Mouse (Mus musculus): ENCODE measurements around the gene Abca3. TPM values are rescaled to one million over a fixed set of nuclear protein-coding genes. Genes with fewer than 3 reads are reported as not detected.

Abca3 gene
- polyA plus RNA-seq, 1 experiment from 2014 or later, result 9.4 TPM

DNA sequence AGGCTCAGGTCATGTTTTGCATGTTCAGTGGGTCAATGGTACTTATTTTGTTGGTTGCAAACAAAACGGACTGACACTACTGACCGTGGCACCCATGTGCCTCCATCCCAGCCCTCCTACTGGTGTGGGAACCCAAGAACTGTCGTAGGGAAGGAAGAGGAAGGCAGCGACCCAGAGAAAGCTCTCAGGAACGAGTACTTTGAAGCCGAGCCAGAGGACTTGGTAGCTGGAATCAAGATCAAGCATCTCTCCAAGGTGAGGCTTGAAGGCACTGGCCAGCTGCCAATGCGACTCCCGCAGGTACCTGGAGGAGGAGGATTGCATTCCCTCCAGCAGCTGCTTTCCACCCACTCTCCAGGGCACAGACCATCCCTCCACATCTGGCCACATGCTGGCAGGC is 32.0 kb downstream of the Abca3 start:
- H3K4me1 ChIP-seq (replicated peaks), result no peaks in the 10 kb centered on the region
- ATAC-seq (ENCODE audit: insufficient number of reproducible peaks, low FRiP score), result no peak
- H3K9ac ChIP-seq, result no peak overlapping the region
- no peak overlapping the region for H3K4me3 ChIP-seq
- no peaks in the 10 kb centered on the region for H3K9me3 ChIP-seq (replicated peaks)
- WGBS, result 79% methylated on average over 8 of the region's 8 CpGs
- H3K4me2 ChIP-seq, result no peak overlapping the region
- H3K27me3 ChIP-seq (replicated peaks), result no peaks in the 10 kb centered on the region; the same call in 1 of the 2 replicates
- peaks cover 36% of the 10 kb centered on the region for H3K36me3 ChIP-seq
- no peak overlapping the region for H3K27ac ChIP-seq (ENCODE audit: poor library complexity, severe bottlenecking)

DNA sequence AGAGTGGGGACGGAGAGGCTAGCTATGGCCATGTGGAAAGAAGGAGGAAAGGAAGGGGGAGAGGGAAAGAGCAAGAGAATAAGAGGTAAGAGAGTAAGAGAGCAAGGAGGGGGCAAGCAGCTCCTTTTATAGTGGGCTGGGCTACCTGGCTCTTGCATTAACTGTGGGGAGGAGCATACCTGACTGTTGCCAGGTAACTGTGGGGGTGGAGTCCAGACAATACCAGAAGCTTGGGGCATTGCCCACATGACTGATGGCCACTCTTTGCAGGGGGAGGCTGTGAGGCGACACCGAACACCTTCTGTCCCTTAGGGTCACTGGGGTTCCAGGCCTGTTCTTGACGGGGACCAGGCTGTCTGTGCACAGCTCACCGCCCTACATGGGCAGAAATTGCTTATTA is 37.0 kb downstream of the Abca3 start:
- ATAC-seq (ENCODE audit: insufficient number of reproducible peaks, low FRiP score), result no peak
- no peak overlapping the region for H3K4me3 ChIP-seq
- H3K36me3 ChIP-seq, result peaks cover 37% of the 10 kb centered on the region
- no peaks in the 10 kb centered on the region; the same call in 1 of the 2 replicates for H3K27me3 ChIP-seq (replicated peaks)
- 81% methylated on average over 5 of the region's 5 CpGs for WGBS
- H3K27ac ChIP-seq (ENCODE audit: poor library complexity, severe bottlenecking), result no peak overlapping the region
- no peak overlapping the region for H3K9ac ChIP-seq
- H3K9me3 ChIP-seq (replicated peaks), result no peaks in the 10 kb centered on the region
- no peaks in the 10 kb centered on the region for H3K4me1 ChIP-seq (replicated peaks)
- no peak overlapping the region for H3K4me2 ChIP-seq

DNA sequence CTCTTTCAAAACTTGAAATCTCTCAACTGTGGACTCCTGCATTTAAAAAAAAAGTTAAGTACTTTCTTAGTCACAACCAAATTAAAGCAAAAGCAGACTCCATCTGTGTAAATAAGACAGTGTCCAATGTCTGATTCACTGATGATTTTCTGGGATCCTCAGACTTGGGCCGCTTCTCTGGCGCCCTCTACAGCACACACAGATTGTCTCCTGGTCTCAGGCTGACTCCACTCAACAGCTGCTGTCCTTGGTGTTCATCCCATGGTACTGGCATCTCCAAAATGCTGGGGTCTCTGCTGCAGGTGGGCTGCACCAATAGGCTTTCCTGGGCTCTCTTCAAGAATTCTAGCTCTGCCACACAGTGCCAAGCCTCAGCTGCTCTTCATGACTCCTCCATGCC is 38.1 kb downstream of the Abca3 start:
- H3K9ac ChIP-seq, result no peak overlapping the region
- WGBS, result 2% methylated on average over 2 of the region's 2 CpGs
- no peaks in the 10 kb centered on the region for H3K9me3 ChIP-seq (replicated peaks)
- peaks cover 32% of the 10 kb centered on the region for H3K36me3 ChIP-seq
- H3K4me2 ChIP-seq, result no peak overlapping the region
- H3K4me3 ChIP-seq, result no peak overlapping the region
- H3K4me1 ChIP-seq (replicated peaks), result no peaks in the 10 kb centered on the region
- ATAC-seq (ENCODE audit: insufficient number of reproducible peaks, low FRiP score), result no peak
- H3K27ac ChIP-seq (ENCODE audit: poor library complexity, severe bottlenecking), result no peak overlapping the region
- H3K27me3 ChIP-seq (replicated peaks), result no peaks in the 10 kb centered on the region; the same call in 1 of the 2 replicates

DNA sequence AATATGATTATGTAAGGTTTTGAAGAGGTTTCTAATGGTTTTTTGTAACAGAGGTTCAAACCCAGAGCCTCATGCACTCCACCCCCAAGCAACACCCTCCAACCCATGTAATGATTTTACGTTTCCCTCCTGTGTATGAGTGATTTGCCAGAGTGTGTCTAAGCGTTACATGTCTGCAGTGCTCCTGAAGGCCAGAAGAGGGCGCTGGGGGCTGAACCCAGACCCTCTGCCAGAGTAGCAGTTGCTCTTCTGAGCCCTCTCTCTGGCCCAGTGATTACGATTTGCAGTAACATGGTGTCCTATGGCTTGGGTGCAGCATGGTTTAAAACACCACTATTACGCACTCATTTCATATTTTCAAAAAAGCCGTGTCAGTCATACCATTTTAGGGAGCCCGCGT is 39.4 kb downstream of the Abca3 start:
- no peaks in the 10 kb centered on the region for H3K9me3 ChIP-seq (replicated peaks)
- WGBS, result 68% methylated on average over 8 of the region's 8 CpGs
- no peak overlapping the region for H3K9ac ChIP-seq
- H3K27ac ChIP-seq (ENCODE audit: poor library complexity, severe bottlenecking), result no peak overlapping the region
- H3K4me1 ChIP-seq (replicated peaks), result no peaks in the 10 kb centered on the region
- peaks cover 27% of the 10 kb centered on the region for H3K36me3 ChIP-seq
- no peak for ATAC-seq (ENCODE audit: insufficient number of reproducible peaks, low FRiP score)
- H3K4me2 ChIP-seq, result no peak overlapping the region
- H3K4me3 ChIP-seq, result no peak overlapping the region
- H3K27me3 ChIP-seq (replicated peaks), result no peaks in the 10 kb centered on the region; the same call in 1 of the 2 replicates

DNA sequence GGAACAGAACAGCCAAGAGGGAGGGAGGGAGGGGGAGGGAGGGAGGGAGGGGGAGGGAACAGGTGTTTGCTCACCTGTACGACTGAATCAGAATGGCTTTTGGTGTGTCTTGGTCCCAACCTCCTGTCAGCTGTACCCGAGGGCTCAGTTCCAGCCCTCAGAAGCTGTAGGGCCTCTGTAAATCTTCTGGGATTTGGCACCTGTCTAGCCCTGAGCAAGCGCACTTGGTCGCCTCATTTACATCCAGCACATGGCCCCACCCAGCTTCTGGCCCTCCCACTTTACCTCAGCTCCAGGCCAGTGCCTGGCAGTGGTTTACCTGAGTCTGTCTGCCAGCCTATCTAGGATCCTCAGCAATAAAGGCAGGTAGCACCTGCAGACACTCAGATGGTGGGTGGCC is 41.8 kb downstream of the Abca3 start:
- no peak overlapping the region for H3K9ac ChIP-seq
- H3K9me3 ChIP-seq (replicated peaks), result no peaks in the 10 kb centered on the region
- no peak for ATAC-seq (ENCODE audit: insufficient number of reproducible peaks, low FRiP score)
- no peaks in the 10 kb centered on the region for H3K27me3 ChIP-seq (replicated peaks)
- WGBS, result 43% methylated on average over 4 of the region's 4 CpGs
- no peak overlapping the region for H3K4me3 ChIP-seq
- peaks cover 14% of the 10 kb centered on the region for H3K36me3 ChIP-seq
- no peaks in the 10 kb centered on the region for H3K4me1 ChIP-seq (replicated peaks)
- H3K27ac ChIP-seq (ENCODE audit: poor library complexity, severe bottlenecking), result no peak overlapping the region
- no peak overlapping the region for H3K4me2 ChIP-seq

DNA sequence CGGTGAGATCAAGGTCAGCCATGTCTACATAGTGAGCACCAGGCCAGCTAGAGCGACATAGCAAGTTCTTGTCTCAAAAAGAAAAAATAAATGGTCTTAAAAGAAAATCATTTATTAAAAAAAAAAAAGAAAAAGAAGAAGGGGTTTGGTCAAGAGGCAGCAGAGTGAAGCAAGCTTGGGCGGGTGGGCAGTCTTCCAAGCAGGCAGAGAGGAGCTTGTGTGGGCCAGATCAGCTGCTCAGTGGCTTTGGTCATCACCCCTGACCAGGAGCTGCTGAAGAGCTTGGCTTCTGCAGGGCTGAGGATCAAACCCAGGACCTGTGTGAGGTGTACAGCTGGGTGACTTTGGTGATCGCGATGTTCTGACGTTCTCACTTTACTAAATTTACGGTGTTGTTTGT is 42.7 kb downstream of the Abca3 start:
- no peaks in the 10 kb centered on the region for H3K27me3 ChIP-seq (replicated peaks)
- no peak overlapping the region for H3K4me3 ChIP-seq
- no peaks in the 10 kb centered on the region for H3K4me1 ChIP-seq (replicated peaks)
- H3K9ac ChIP-seq, result no peak overlapping the region
- peaks cover 12% of the 10 kb centered on the region for H3K36me3 ChIP-seq
- no peak for ATAC-seq (ENCODE audit: insufficient number of reproducible peaks, low FRiP score)
- H3K4me2 ChIP-seq, result no peak overlapping the region
- WGBS, result 86% methylated on average over 7 of the region's 7 CpGs
- H3K27ac ChIP-seq (ENCODE audit: poor library complexity, severe bottlenecking), result no peak overlapping the region
- H3K9me3 ChIP-seq (replicated peaks), result no peaks in the 10 kb centered on the region

DNA sequence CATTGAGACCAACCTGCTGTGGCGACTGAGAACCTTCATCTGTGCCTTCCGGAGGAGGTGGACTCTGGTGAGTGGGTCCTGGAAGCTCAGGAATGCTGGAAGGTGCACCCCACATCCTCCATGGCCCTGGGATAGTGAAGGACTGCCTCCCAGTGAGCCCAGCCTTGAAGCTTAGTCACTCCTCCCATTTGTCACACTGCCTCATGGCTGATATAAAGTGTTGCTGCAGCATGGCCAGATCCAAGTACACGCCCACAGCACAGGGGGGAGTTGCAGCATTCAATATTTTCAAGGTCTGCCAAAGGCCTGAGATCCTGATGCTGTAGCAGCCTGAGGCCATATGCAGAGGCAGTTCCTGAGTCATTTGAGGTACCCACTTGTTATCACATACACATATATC is 50.6 kb downstream of the Abca3 start:
- Histone ChIP-seq H3K4me3 (no peak overlapping the region), H3K27ac (ENCODE audit: poor library complexity, severe bottlenecking) (no peak overlapping the region), H3K27me3 (replicated peaks) (no peaks in the 10 kb centered on the region), H3K9me3 (replicated peaks) (no peaks in the 10 kb centered on the region), H3K36me3 (peaks cover 48% of the 10 kb centered on the region), H3K9ac (no peak overlapping the region), H3K4me1 (replicated peaks) (no peaks in the 10 kb centered on the region), H3K4me2 (no peak overlapping the region)
- WGBS, result 79% methylated on average over 3 of the region's 3 CpGs
- no peak for ATAC-seq (ENCODE audit: insufficient number of reproducible peaks, low FRiP score)

DNA sequence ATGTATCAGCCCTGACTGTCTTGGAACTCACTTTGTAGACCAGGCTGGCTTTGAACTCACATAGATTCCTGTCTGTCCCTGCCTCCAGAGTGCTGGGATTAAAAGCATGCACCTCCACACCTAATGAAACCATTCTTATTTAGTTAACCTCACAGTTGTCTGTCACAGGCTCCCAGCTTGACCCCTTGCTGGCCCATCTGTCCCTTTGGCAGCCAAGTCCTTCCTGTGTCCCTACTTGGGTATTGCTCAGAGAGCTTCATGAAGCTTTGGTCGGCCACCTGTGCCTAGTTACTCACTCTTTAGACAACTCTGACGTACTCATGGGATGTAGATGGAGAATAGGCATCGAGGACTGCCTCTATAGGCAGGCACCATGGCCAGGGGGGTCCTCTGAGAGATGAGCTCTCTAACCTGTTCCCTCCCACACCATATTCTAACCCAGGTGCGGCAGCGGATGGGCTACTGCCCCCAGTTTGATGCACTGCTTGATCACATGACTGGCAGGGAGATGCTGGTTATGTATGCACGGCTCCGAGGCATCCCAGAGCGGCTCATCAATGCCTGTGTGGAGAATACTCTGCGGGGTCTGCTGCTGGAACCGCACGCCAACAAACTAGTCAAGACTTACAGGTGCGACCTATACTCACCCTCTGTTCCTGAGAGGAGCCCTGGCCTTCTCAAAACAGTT is 55.5 kb downstream of the Abca3 start:
- Histone ChIP-seq H3K4me1 (replicated peaks) (no peaks in the 10 kb centered on the region), H3K9me3 (replicated peaks) (no peaks in the 10 kb centered on the region), H3K9ac (no peak overlapping the region), H3K27ac (ENCODE audit: poor library complexity, severe bottlenecking) (no peak overlapping the region), H3K27me3 (replicated peaks) (no peaks in the 10 kb centered on the region), H3K4me2 (no peak overlapping the region), H3K36me3 (peaks cover 71% of the 10 kb centered on the region), H3K4me3 (no peak overlapping the region)
- ATAC-seq (ENCODE audit: insufficient number of reproducible peaks, low FRiP score), result no peak
- WGBS, result 85% methylated on average over 12 of the region's 12 CpGs

DNA sequence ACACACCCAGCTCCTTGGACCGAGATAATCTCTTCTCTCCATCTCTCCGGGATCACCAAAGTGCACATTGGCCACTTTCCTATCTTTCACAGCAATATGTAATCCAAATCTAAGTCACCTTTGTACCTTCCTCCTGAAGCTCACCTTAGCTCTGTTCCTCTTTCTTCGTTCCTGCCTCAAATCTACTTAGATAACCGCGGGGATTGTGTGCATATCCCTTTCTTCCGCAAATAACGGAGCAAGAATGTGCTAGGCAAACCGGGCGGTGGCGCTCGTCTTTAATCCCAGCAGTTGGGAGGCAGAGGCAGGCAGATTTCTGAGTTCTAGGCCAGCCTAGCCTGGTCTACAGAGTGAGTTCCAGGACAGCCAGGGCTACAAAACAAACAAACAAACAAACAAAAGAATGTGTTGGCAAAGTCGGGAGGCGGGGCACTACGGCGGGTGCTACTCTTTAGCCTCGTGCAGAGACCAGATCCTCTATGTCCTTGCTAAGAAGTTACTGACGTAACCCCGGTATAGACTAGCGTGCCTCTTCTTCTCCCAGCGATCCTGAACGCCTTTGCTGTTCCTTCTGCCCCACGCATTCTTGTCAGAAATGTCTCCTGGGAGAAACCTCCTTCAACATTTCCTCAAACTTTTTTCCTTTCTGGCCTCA is 61.9 kb downstream of the Abca3 start:
- H3K9me3 ChIP-seq (replicated peaks), result no peaks in the 10 kb centered on the region
- 26% methylated on average over 22 of the region's 22 CpGs for WGBS
- H3K36me3 ChIP-seq, result peaks cover 52% of the 10 kb centered on the region
- H3K9ac ChIP-seq, result peak overlapping the region; percentile 69
- H3K27ac ChIP-seq (ENCODE audit: poor library complexity, severe bottlenecking), result peak overlapping the region; percentile 92
- peak overlapping the region; percentile 99 for H3K4me2 ChIP-seq
- peaks cover 39% of the 10 kb centered on the region for H3K4me1 ChIP-seq (replicated peaks)
- ATAC-seq (ENCODE audit: insufficient number of reproducible peaks, low FRiP score), result peak; percentile 40
- H3K4me3 ChIP-seq, result peak overlapping the region; percentile 98
- no peaks in the 10 kb centered on the region for H3K27me3 ChIP-seq (replicated peaks)

DNA sequence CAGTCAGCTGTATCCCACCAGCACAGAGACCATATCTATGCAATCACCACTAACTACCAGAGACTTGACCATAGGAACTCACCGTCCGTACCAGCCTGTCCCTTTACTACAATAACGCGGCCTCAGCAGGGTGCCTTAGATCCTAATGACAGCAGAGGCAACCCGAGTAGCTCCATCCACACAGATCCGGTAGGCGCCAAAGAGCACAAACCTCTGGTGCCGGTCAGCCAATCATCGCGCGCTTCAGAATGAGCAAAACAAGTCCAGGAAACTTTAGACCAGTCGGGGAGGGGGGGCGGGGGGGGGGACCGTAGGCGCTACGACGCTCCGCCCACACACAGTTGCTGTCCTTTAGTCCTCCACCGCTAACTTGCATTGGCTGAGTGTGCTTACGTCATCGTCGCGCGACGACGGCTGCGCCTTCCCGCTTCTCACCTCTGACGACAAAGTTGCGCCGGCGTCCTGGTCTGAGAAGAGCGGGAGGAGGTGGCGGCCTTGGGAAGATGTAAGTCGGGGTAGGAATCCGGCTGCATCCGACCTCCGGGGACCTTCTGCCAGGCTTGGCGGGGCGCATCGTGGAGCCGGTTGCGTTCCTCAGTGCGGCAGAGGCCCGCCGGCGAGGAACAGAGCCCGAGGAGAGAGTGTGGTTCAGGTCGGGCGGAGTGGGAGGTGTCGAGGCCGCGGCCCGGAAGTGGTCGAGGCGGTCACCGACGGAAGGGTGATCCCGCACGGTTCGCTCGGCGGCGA is 62.7 kb downstream of the Abca3 start, which contains the start of gene Rnps1:
Gene Rnps1, plus strand, starts transcription at position 336 of the 747 bp plus-strand sequence.
- H3K4me3 ChIP-seq, result peak within 1 kb of the TSS; percentile 98
- H3K27ac ChIP-seq (ENCODE audit: poor library complexity, severe bottlenecking), result peak within 1 kb of the TSS; percentile 96
- peaks cover 52% of the 10 kb centered on the region for H3K36me3 ChIP-seq
- peak within 1 kb of the TSS; percentile 99 for H3K4me2 ChIP-seq
- no peaks in the 10 kb centered on the region for H3K9me3 ChIP-seq (replicated peaks)
- H3K27me3 ChIP-seq (replicated peaks), result no peaks in the 10 kb centered on the region
- H3K9ac ChIP-seq, result peak within 1 kb of the TSS; percentile 94
- peaks cover 39% of the 10 kb centered on the region for H3K4me1 ChIP-seq (replicated peaks)
- WGBS, result under 1% methylated on average over 64 of the region's 64 CpGs
- ATAC-seq (ENCODE audit: insufficient number of reproducible peaks, low FRiP score), result peak; percentile 94

DNA sequence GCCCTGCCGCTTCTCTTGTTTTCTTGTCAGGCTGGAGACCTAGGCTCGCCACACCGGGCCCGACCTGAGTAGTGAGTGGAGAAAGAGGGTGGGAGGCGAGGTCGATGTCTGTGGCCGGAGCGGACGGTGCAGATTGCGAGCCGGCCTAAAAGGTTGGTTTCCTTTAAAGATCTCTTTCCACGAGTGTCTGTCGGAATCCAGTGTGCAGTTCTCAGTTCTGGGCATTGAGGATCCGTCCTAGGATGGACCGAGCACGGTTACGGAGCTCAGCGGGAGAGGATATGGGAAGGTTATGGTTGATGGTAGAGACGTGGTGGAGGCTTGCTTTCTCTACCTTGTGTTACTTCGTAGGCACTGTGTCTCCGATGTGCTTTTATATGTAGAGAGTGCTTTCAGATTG is 63.3 kb downstream of the Abca3 start:
- Histone ChIP-seq H3K9me3 (replicated peaks) (no peaks in the 10 kb centered on the region), H3K27me3 (replicated peaks) (no peaks in the 10 kb centered on the region), H3K9ac (peak overlapping the region; percentile 94), H3K4me1 (replicated peaks) (peaks cover 39% of the 10 kb centered on the region), H3K36me3 (peaks cover 52% of the 10 kb centered on the region), H3K4me3 (peak overlapping the region; percentile 98), H3K27ac (ENCODE audit: poor library complexity, severe bottlenecking) (peak overlapping the region; percentile 96), H3K4me2 (peak overlapping the region; percentile 99)
- ATAC-seq (ENCODE audit: insufficient number of reproducible peaks, low FRiP score), result no peak
- WGBS, result under 1% methylated on average over 21 of the region's 21 CpGs

Measured in heart, embryonic 12.5 days (tissue).